Mouse (Mus musculus) heart, postnatal 4 days (tissue): ENCODE results near the gene Zc3h12a. TPM values are rescaled to one million over a fixed set of nuclear protein-coding genes. Genes with fewer than 3 reads are reported as not detected.

Experiments used
- DNase-seq: peaks from one replicate; pipeline ENCODE4 v3.0.0; 2021
- total RNA-seq, 2 experiments: library from RNA; stranded (reverse); gene quantifications; 2 replicates each; pipeline ENCODE4 v1.2.3; 2021

Zc3h12a gene
- total RNA-seq, 2 experiments from 2014 or later = 2.4 to 3.2 TPM

DNA sequence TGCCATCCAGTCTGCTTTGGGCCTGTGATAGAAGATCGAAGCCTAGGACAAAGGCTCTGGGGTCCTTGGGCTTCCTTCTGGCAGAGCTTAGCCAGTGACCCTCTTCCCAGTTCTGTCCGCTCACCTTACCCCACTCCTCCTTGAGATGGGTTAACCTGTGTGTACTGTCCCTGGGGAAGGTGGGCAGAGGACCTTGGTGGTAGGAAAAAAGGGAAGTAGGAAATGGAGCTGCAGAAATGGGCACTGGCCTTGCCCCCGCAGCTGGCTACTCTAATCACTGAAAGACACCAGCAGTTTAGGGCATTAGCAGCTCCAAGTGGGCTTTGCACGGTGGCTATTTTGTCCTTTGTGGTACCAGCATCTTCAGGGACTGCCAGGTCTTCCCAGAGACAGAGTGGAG lies 12.6 kb downstream of the Zc3h12a start:
- DNase-seq = no peak

DNA sequence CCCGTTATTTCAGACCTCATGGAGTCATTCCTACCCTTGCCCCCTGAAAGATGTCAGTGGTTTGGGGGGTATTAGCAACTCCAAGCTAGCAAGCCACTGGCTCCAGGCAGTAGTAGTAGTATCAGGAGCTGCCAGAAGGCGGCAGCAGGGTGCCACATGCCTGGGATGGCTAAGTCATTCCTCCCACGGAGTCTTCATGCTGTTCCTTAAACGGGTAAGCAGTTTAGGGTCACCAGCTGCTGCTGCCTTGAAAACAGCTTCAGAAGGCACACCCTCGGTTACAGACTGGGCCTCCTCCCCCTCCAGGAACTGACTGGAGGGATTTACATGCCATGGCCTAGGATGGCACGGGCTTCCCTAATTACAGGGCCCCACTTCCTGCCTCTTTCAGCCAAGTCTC lies 13.0 kb downstream of the Zc3h12a start:
- DNase-seq = peak; percentile 89

GRCm38 (mm10) chr4:125105354-125105753 lies 22.3 kb downstream of the Zc3h12a start:
- DNase-seq = no peak

- DNase-seq = no peak
Observed at GRCm38 (mm10) chr4:125101334-125101733, 26.3 kb downstream of the Zc3h12a start.

- DNase-seq = peak; percentile 89
Observed at GRCm38 (mm10) chr4:125099458-125099857, 28.2 kb downstream of the Zc3h12a start.

DNA sequence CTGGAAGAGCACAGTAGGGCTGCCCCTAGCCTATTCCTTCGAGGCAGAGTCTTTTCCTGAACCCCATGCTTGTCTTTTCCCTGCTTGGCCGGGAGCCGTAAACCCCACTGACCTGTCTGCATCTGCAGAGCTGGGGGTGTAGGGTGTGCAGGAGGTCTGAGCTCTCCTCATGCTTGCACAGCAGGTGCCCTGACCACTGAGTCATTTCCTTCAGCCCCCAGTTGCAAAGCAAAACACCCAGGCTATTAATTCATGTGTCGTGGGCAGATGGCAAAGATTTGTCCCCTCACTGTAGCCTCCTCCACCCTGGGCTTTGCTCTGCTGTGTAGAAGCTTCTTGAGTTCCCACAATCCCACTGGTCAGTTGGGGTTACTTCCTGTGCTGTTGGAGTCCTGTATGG lies 30.2 kb downstream of the Zc3h12a start:
- no peak for DNase-seq

GRCm38 (mm10) chr4:125096066-125096465 lies 31.6 kb downstream of the Zc3h12a start:
- no peak for DNase-seq

DNA sequence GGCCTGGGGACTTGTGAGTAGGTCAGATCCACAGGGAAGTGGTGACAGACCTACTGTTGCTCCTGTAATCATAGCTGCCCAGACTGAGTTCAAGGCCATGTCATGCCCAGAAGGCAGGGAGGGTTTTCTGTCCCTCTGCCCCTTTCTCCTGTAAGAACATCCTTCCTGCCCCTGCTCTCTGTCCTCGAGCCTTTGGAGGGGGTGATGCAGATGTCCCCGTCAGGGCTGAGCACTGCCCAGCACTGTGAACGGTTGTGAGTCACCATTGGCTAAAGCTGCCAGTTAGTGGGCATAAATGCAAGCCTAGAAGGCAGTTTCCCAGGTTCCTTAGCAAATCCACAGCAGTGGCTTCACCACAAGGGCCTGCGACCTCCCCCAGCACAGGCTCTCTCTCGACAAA lies 34.6 kb downstream of the Zc3h12a start:
- no peak for DNase-seq

DNA sequence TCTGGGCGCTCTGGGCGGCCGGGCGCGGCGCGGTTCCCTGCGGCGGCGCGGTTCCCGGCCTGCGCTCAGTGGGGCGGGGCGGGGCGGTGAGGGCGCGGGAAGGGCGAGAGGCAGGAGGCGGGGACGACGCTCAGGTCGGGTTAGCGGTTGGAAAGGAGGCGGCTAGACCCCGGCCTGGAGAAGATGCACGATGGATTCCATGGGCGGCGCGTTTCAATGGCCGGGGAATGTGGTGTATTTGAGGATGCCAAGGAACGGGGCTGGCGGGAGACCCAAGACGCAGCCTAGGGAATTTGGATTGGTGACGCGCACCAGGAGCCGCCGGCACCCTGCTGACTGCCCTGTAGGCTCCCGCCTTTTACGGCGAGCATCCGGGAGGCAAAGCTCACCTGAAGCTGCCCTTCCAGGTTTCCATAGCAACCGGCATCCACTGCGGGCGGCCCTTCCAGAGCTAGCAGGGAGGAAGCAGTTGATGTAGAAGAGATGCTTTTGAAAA lies 42.2 kb downstream of the Zc3h12a start:
- peak; percentile 80 for DNase-seq

DNA sequence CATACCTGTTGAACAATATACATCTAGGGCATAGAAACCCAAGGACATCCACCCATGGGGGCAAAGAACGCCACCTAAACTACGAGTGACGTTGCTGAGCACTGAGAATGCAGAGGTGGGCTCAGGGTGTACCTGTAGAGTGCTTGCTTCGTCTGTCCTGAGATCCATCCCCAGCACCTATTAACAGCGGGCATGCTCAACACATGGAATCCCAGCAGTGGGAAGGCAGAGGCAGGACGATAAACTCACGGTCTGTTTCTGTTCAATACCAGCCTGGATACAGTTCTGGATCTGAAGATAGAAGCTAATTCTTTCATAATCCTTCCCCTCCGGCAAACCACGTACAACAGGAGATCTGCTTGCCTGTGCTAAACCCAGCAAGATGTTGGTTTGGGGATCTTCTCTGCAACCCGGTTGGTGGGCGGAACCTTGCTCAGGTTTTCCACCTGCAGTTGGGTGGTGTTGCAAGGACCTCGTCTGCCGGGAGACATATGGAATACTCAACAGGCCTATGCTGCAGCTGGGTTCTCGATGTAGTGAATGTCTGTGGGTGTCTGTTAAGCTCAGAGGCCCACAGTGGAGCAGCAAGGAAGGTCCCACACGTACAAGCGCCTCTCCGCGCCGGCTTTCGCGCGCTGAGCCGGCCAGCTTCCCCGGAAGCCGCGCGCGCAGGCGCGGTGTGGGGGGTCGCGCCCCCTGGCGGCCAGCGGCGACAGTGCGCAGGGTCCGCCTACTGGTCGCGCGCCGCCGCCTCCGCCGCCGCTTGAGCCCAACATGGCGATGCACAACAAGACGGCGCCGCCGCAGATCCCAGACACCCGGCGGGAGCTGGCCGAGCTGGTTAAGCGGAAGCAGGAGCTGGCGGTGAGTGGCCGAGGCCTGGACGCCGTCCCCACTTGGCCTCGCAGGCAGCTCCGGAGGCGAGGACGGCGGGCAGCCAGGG lies 43.0 kb downstream of the Zc3h12a start, which contains the start of gene Meaf6:
Meaf6 (plus strand) TSS at position 732 of the 943 bp plus-strand sequence.
- peak; percentile 96 for DNase-seq

DNA sequence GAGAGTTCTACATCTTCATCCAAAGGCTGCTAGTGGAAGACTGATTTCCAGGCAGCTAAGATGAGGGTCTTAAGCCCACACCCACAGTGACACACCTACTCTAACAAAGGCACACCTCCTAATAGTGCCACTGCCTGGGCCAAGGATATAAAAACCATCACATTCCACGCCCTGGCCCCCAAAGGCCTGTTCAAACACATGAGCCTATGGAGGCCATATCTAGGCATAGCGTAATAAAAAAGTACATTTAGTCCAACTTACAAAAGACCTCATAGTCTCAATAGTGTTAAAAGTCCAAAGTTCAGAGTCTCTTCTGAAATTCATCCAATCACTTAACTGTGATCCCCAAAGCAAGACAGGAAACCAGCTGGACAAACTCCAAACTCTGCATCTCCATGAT lies 48.9 kb downstream of the Zc3h12a start:
- DNase-seq = no peak

- no peak for DNase-seq
Observed at GRCm38 (mm10) chr4:125077700-125078099, 49.9 kb downstream of the Zc3h12a start.

Other genes starting within 250 kb of the Zc3h12a start
- not detected for gene Epha10, start 246.9 kb downstream of the Zc3h12a start, total RNA-seq
- gene 9930104L06Rik, start 190.8 kb downstream of the Zc3h12a start, total RNA-seq = 10 to 100 TPM in 1 of 2 experiments, 1 to 10 TPM in 1; 8.6 to 12.0 TPM
- 10 to 100 TPM; 57.9 to 58.8 TPM for gene Cdca8, start 188.5 kb downstream of the Zc3h12a start, total RNA-seq
- 1 to 10 TPM; 4.6 to 4.8 TPM for gene Rspo1, start 141.4 kb downstream of the Zc3h12a start, total RNA-seq
- gene Gnl2, start 111.3 kb downstream of the Zc3h12a start, total RNA-seq = 10 to 100 TPM; 39.9 to 44.3 TPM
- gene Dnali1, start 62.1 kb downstream of the Zc3h12a start, total RNA-seq = not detected
- 10 to 100 TPM; 11.6 to 13.7 TPM for gene Snip1, start 61.2 kb downstream of the Zc3h12a start, total RNA-seq
- 10 to 100 TPM; 38.3 to 40.8 TPM for gene Meaf6, start 42.7 kb downstream of the Zc3h12a start, total RNA-seq